In the genomic region with DNA sequence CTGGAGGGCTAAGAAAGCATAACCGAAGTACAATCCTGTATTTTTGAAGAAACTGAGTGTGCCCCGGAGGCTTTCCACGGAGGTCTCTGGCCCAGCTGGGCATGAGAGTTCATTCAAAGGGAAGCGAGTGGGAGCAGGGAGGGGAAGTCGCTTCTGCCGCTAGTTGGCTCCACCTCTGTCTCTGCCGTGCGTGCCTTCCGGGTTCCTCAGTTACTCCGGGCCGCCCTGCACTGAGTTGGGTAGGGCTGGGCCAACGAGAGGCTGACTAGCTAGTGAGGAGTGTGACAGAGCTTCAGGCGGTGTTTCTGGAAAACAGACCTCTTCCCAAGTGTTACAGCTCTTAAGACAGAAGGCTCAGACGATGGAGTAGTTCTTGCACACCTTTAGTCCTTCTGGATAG, we compare ENCODE assay signal across 8 mouse cellular contexts. TPM values are rescaled to one million over a fixed set of nuclear protein-coding genes. Genes with fewer than 3 reads are reported as not detected.
DNase-seq lines count a peak whose midpoint lies in the region; ATAC-seq lines count a peak whose summit lies in the region.

No protein-coding gene starts in this region.

- H3K9me3 ChIP-seq in megakaryocyte, embryonic 14.5 days = no peaks in the 10 kb centered on the region

- H3K4me3 ChIP-seq in megakaryocyte, embryonic 14.5 days (replicated peaks) = peak overlapping the region; percentile 56

- H3K27me3 ChIP-seq in megakaryocyte, embryonic 14.5 days (replicated peaks) = peaks cover 5% of the 10 kb centered on the region

- H3K4me1 ChIP-seq in megakaryocyte, embryonic 14.5 days = peaks cover 18% of the 10 kb centered on the region

- intact Hi-C loops in gastrocnemius, postnatal 14 days (cut with DNase I; ENCODE audit: low total_unique reads) = no loop called here

- DNase-seq in gastrocnemius, postnatal 14 days = peak; percentile 35
- DNase-seq in gastrocnemius, postnatal 25 days = no peak
- peak; percentile 66 for DNase-seq in ES-CJ7 (ENCODE audit: low read depth, low spot score)
- peak; percentile 43 for DNase-seq in kidney, postnatal 10 days
- peak; percentile 38 to 62 for DNase-seq in thymus, postnatal 10 days (ENCODE audit: low spot score in 2 of 2)

- H3K36me3 ChIP-seq in megakaryocyte, embryonic 14.5 days (replicated peaks; ENCODE audit: low read length) = no peaks in the 10 kb centered on the region

- ATAC-seq in erythroid progenitor cell, adult 5-6 weeks (replicated peaks; ENCODE audit: low FRiP score, poor library complexity, severe bottlenecking) = 0 out of 2 replicates have a peak, but pooled peaks have one; percentile 28
- no peak for ATAC-seq in inflammation-experienced regulatory T-cells, adult 6 months

RNA-seq across cellular contexts. Expression of a gene that starts 3.9 kb away (rescaled TPM):
- 10 to 100 TPM; 79.6 to 81.3 TPM for total RNA-seq in gastrocnemius, postnatal 14 days (2021)
- total RNA-seq in gastrocnemius, postnatal 25 days (2021) = 10 to 100 TPM; 90.6 to 97.2 TPM
- total RNA-seq in erythroid progenitor cell, adult 5-6 weeks (2015; ENCODE audit: low replicate concordance) = 4.0 and 18.9 TPM in 2 replicates
- 3.1 and 3.7 TPM in 2 replicates for total RNA-seq in erythroid progenitor cell, adult 5-6 weeks (2017; ENCODE audit: low replicate concordance)
- 3.2 and 9.4 TPM in 2 replicates for polyA plus RNA-seq in megakaryocyte, embryonic 14.5 days (2012; ENCODE audit: insufficient read depth, low replicate concordance)
- 100 to 1,000 TPM in 1 of 3 experiments, 10 to 100 TPM in 2; 72.3 to 107 (median 85.5) TPM for polyA plus RNA-seq in inflammation-experienced regulatory T-cells, adult 6 months (2017; shearing (Covaris generic))

RNA-seq across cellular contexts. Expression of a gene that starts 14.9 kb away (rescaled TPM):
- total RNA-seq in gastrocnemius, postnatal 14 days (2021) = 10 to 100 TPM; 12.6 to 13.7 TPM
- 10 to 100 TPM; 18.7 to 19.2 TPM for total RNA-seq in gastrocnemius, postnatal 25 days (2021)
- total RNA-seq in erythroid progenitor cell, adult 5-6 weeks (2015; ENCODE audit: low replicate concordance) = 1.8 and 9.6 TPM in 2 replicates
- total RNA-seq in erythroid progenitor cell, adult 5-6 weeks (2017; ENCODE audit: low replicate concordance) = 6.0 and 8.6 TPM in 2 replicates
- polyA plus RNA-seq in megakaryocyte, embryonic 14.5 days (2012; ENCODE audit: insufficient read depth, low replicate concordance) = 2.0 TPM in 1 of 2 replicates, not detected in the other
- 10 to 100 TPM; 35.1 to 38.8 (median 35.9) TPM for polyA plus RNA-seq in inflammation-experienced regulatory T-cells, adult 6 months (2017; shearing (Covaris generic))

RNA-seq across cellular contexts. Expression of a gene that starts 15.5 kb away (rescaled TPM):
- total RNA-seq in gastrocnemius, postnatal 14 days (2021) = under 1 TPM; 0.51 to 0.69 TPM
- under 1 TPM; 0.05 to 0.75 TPM for total RNA-seq in gastrocnemius, postnatal 25 days (2021)
- total RNA-seq in erythroid progenitor cell, adult 5-6 weeks (2015; ENCODE audit: low replicate concordance) = 5.8 TPM in 1 of 2 replicates, not detected in the other
- total RNA-seq in erythroid progenitor cell, adult 5-6 weeks (2017; ENCODE audit: low replicate concordance) = not detected in 2 replicates
- polyA plus RNA-seq in megakaryocyte, embryonic 14.5 days (2012; ENCODE audit: insufficient read depth, low replicate concordance) = 4.1 and 5.8 TPM in 2 replicates
- polyA plus RNA-seq in inflammation-experienced regulatory T-cells, adult 6 months (2017; shearing (Covaris generic)) = 1 to 10 TPM in 2 of 3 experiments, under 1 TPM in 1; 0.83 to 3.5 (median 1.1) TPM

RNA-seq across cellular contexts. Expression of a gene that starts 18.4 kb away (rescaled TPM):
- 10 to 100 TPM; 15.1 to 15.7 TPM for total RNA-seq in gastrocnemius, postnatal 14 days (2021)
- total RNA-seq in gastrocnemius, postnatal 25 days (2021) = 10 to 100 TPM; 12.8 to 15.0 TPM
- total RNA-seq in erythroid progenitor cell, adult 5-6 weeks (2015; ENCODE audit: low replicate concordance) = 85.8 and 132 TPM in 2 replicates
- 76.8 and 101 TPM in 2 replicates for total RNA-seq in erythroid progenitor cell, adult 5-6 weeks (2017; ENCODE audit: low replicate concordance)
- 17.3 and 18.7 TPM in 2 replicates for polyA plus RNA-seq in megakaryocyte, embryonic 14.5 days (2012; ENCODE audit: insufficient read depth, low replicate concordance)
- 10 to 100 TPM; 18.3 to 28.5 (median 27.7) TPM for polyA plus RNA-seq in inflammation-experienced regulatory T-cells, adult 6 months (2017; shearing (Covaris generic))

RNA-seq across cellular contexts. Expression of a gene that starts 34.6 kb away (rescaled TPM):
- total RNA-seq in gastrocnemius, postnatal 14 days (2021) = under 1 TPM in 1 of 2 experiments, not detected in 1; 0.13 TPM
- under 1 TPM in 1 of 2 experiments, not detected in 1; 0.13 TPM for total RNA-seq in gastrocnemius, postnatal 25 days (2021)
- not detected in 2 replicates for total RNA-seq in erythroid progenitor cell, adult 5-6 weeks (2015; ENCODE audit: low replicate concordance)
- not detected in 2 replicates for total RNA-seq in erythroid progenitor cell, adult 5-6 weeks (2017; ENCODE audit: low replicate concordance)
- 0.41 TPM in 1 of 2 replicates, not detected in the other for polyA plus RNA-seq in megakaryocyte, embryonic 14.5 days (2012; ENCODE audit: insufficient read depth, low replicate concordance)
- polyA plus RNA-seq in inflammation-experienced regulatory T-cells, adult 6 months (2017; shearing (Covaris generic)) = not detected

Comparison
In these comparisons a context has a peak if more than half of its experiments do, and no peak if none do; other contexts are left out.
1. RNA of a gene that starts 3.9 kb away (total RNA-seq): 90.6 to 97.2 TPM in gastrocnemius, postnatal 25 days and 79.6 to 81.3 TPM in gastrocnemius, postnatal 14 days; 3.1 to 18.9 TPM in erythroid progenitor cell, adult 5-6 weeks; every median in the first group is over 4 times any median in the second.